Mouse (Mus musculus) naive thymus-derived CD4-positive, alpha-beta T cell, adult 2 months (primary cell): ENCODE data around the gene Unc45a.

ENCODE experiments used
- DNase-seq: peaks from one replicate; pipeline ENCODE4 v3.0.0-alpha.2; 2011; ENCODE audit warnings: low read depth

Unc45a gene

GRCm38 (mm10) chr7:80368009-80368408 is 27.2 kb upstream of the Unc45a start:
- DNase-seq, result no peak

GRCm38 (mm10) chr7:80367232-80367631 is 26.4 kb upstream of the Unc45a start:
- no peak for DNase-seq

GRCm38 (mm10) chr7:80365759-80366158 is 25.0 kb upstream of the Unc45a start:
- no peak for DNase-seq

GRCm38 (mm10) chr7:80360435-80360834 is 19.6 kb upstream of the Unc45a start:
- DNase-seq, result no peak

- DNase-seq, result no peak
Measured at GRCm38 (mm10) chr7:80358039-80358438, 17.2 kb upstream of the Unc45a start.

- no peak for DNase-seq
Measured at GRCm38 (mm10) chr7:80357156-80357555, 16.4 kb upstream of the Unc45a start.

- DNase-seq, result no peak
Measured at GRCm38 (mm10) chr7:80356351-80356750, 15.5 kb upstream of the Unc45a start.

GRCm38 (mm10) chr7:80352920-80353319 is 12.1 kb upstream of the Unc45a start:
- no peak for DNase-seq

- DNase-seq, result no peak
Measured at GRCm38 (mm10) chr7:80350808-80351207, 10.0 kb upstream of the Unc45a start.

GRCm38 (mm10) chr7:80347670-80348586 is 7.1 kb upstream of the Unc45a start:
- DNase-seq, result no peak

- no peak for DNase-seq
Measured at GRCm38 (mm10) chr7:80346830-80347229, 6.0 kb upstream of the Unc45a start.

- no peak for DNase-seq
Measured at GRCm38 (mm10) chr7:80346173-80346572, 5.4 kb upstream of the Unc45a start.

- DNase-seq, result no peak
Measured at GRCm38 (mm10) chr7:80343270-80344018, 2.6 kb upstream of the Unc45a start.

GRCm38 (mm10) chr7:80342858-80343257 is 2.1 kb upstream of the Unc45a start, which contains the start of gene Hddc3:
Gene Hddc3 (plus strand): TSS chr7:80343104.
- peak; percentile 99 for DNase-seq

GRCm38 (mm10) chr7:80341793-80342192 is 988 bp upstream of the Unc45a start:
- no peak for DNase-seq

- DNase-seq, result peak; percentile 99
Measured at GRCm38 (mm10) chr7:80339793-80340628, 794 bp downstream of the Unc45a start.

GRCm38 (mm10) chr7:80339371-80339770 is 1.4 kb downstream of the Unc45a start:
- DNase-seq, result peak; percentile 63

GRCm38 (mm10) chr7:80336932-80337331 is 3.9 kb downstream of the Unc45a start:
- no peak for DNase-seq

GRCm38 (mm10) chr7:80334848-80335247 is 6.0 kb downstream of the Unc45a start:
- no peak for DNase-seq

- no peak for DNase-seq
Measured at GRCm38 (mm10) chr7:80331433-80331832, 9.4 kb downstream of the Unc45a start.

GRCm38 (mm10) chr7:80330278-80330677 is 10.5 kb downstream of the Unc45a start:
- DNase-seq, result no peak

- no peak for DNase-seq
Measured at GRCm38 (mm10) chr7:80326076-80326475, 14.7 kb downstream of the Unc45a start.
